Mouse (Mus musculus): ENCODE results near the gene Rfx4. TPM values are rescaled to one million over a fixed set of nuclear protein-coding genes. Genes with fewer than 3 reads are reported as not detected.

The Rfx4 gene
- total RNA-seq (2023) = not detected

GRCm38 (mm10) chr10:84755786-84756203 is at the start of gene Rfx4:
Gene Rfx4, plus strand, starts transcription at chr10:84756062.

GRCm38 (mm10) chr10:84916810-84917730 is 161.2 kb downstream of the Rfx4 start, which contains the start of gene Ric8b:
Gene Ric8b, plus strand, starts transcription at chr10:84917616.

Other genes starting within 250 kb of the Rfx4 start
- gene Ckap4, start 222.0 kb upstream of the Rfx4 start, total RNA-seq (2023) = 3.8 TPM
- 274 TPM for gene Tcp11l2, start 179.4 kb upstream of the Rfx4 start, total RNA-seq (2023)
- 48.7 TPM for gene Polr3b, start 133.8 kb upstream of the Rfx4 start, total RNA-seq (2023)
- 31.0 TPM for gene Ric8b, start 161.6 kb downstream of the Rfx4 start, total RNA-seq (2023)

Measured in CD4-positive naive resting alpha-beta T cell, adult 76 days (primary cell).